Mouse (Mus musculus) lung, adult 18-20 months (tissue): ENCODE data around the gene Klk1b26.
"Not testable (repeated sequence)": the region's sequence is repeated elsewhere in the genome, so short reads cannot be mapped to it uniquely, and the experiment has no call there.

Source experiments
- DNase-seq, 2 experiments: peaks; one replicate each; pipeline ENCODE4 v3.0.0; 2022; ENCODE audit warnings: mixed read lengths in 2 of 2

Klk1b26 gene

GRCm38 (mm10) chr7:44011868-44012267 lies at the start of gene Klk1b26:
Gene Klk1b26, plus strand, starts transcription at chr7:44012168.
- DNase-seq = not testable (repeated sequence)

- no peak for DNase-seq
Observed at GRCm38 (mm10) chr7:43966451-43966850, 45.5 kb upstream of the Klk1b26 start, which contains the start of gene Klk1b1. Gene Klk1b1, plus strand, starts transcription at chr7:43966751.

- DNase-seq = no peak
Observed at GRCm38 (mm10) chr7:43967058-43967457, 44.9 kb upstream of the Klk1b26 start.

- DNase-seq = no peak
Observed at GRCm38 (mm10) chr7:43967612-43968011, 44.4 kb upstream of the Klk1b26 start.

- not testable (repeated sequence) for DNase-seq
Observed at GRCm38 (mm10) chr7:43975761-43976160, 36.2 kb upstream of the Klk1b26 start, which contains the start of gene Klk1b9. Gene Klk1b9, plus strand, starts transcription at chr7:43976061.

GRCm38 (mm10) chr7:43985657-43986056 lies 26.3 kb upstream of the Klk1b26 start:
- no peak for DNase-seq

- DNase-seq = not testable (repeated sequence)
Observed at GRCm38 (mm10) chr7:43994821-43995220, 17.1 kb upstream of the Klk1b26 start.

- DNase-seq = not testable (repeated sequence)
Observed at GRCm38 (mm10) chr7:43995577-43995976, 16.4 kb upstream of the Klk1b26 start, which contains the start of gene Klk1b11. Gene Klk1b11, plus strand, starts transcription at chr7:43995877.

- DNase-seq = no peak
Observed at GRCm38 (mm10) chr7:44004847-44005246, 7.1 kb upstream of the Klk1b26 start.

GRCm38 (mm10) chr7:44014666-44015065 lies 2.7 kb downstream of the Klk1b26 start:
- not testable (repeated sequence) for DNase-seq

- DNase-seq = no peak
Observed at GRCm38 (mm10) chr7:44015071-44015470, 3.1 kb downstream of the Klk1b26 start.

GRCm38 (mm10) chr7:44051990-44052389 lies 40.0 kb downstream of the Klk1b26 start, which contains the start of gene Klk1b27:
Gene Klk1b27, plus strand, starts transcription at chr7:44052290.
- not testable (repeated sequence) for DNase-seq
